Mouse (Mus musculus): ENCODE results near the gene Tkt. TPM values are rescaled to one million over a fixed set of nuclear protein-coding genes. Genes with fewer than 3 reads are reported as not detected.
"Not testable (repeated sequence)": the region's sequence is repeated elsewhere in the genome, so short reads cannot be mapped to it uniquely, and the experiment has no call there.

Gene Tkt
- polyA plus RNA-seq, 1 experiment from 2014 or later: 297 TPM

GRCm38 (mm10) chr14:30531896-30532295, 16.3 kb upstream of the Tkt start:
- 96% methylated on average over 6 of the region's 6 CpGs for WGBS
- ATAC-seq (replicated peaks; ENCODE audit: low FRiP score): no peak

GRCm38 (mm10) chr14:30533780-30534450, 14.2 kb upstream of the Tkt start:
- 72% methylated on average over 6 of the region's 6 CpGs for WGBS
- no peaks in the 10 kb centered on the region for H3K9me3 ChIP-seq (replicated peaks)
- no peak overlapping the region for H3K27ac ChIP-seq
- H3K9ac ChIP-seq: no peak overlapping the region
- ATAC-seq (replicated peaks; ENCODE audit: low FRiP score): no peak
- H3K4me1 ChIP-seq: peaks cover 11% of the 10 kb centered on the region
- no peak overlapping the region for H3K4me3 ChIP-seq (replicated peaks)
- no peaks in the 10 kb centered on the region for H3K27me3 ChIP-seq
- H3K4me2 ChIP-seq: no peak overlapping the region
- no peaks in the 10 kb centered on the region for H3K36me3 ChIP-seq

More at GRCm38 (mm10) chr14:30531896-30532295, 16.3 kb upstream of the Tkt start:
- no peak overlapping the region for H3K4me2 ChIP-seq
- peaks cover 11% of the 10 kb centered on the region for H3K4me1 ChIP-seq
- H3K9me3 ChIP-seq (replicated peaks): no peaks in the 10 kb centered on the region
- no peak overlapping the region for H3K9ac ChIP-seq
- H3K27me3 ChIP-seq: no peaks in the 10 kb centered on the region
- H3K27ac ChIP-seq: no peak overlapping the region
- peaks cover 17% of the 10 kb centered on the region for H3K36me3 ChIP-seq
- no peak overlapping the region for H3K4me3 ChIP-seq (replicated peaks)

GRCm38 (mm10) chr14:30541541-30541940, 6.6 kb upstream of the Tkt start:
- Histone ChIP-seq H3K4me2 (no peak overlapping the region), H3K9ac (no peak overlapping the region), H3K4me3 (replicated peaks) (no peak overlapping the region), H3K4me1 (no peaks in the 10 kb centered on the region), H3K27ac (no peak overlapping the region), H3K27me3 (no peaks in the 10 kb centered on the region), H3K9me3 (replicated peaks) (no peaks in the 10 kb centered on the region), H3K36me3 (no peaks in the 10 kb centered on the region)
- ATAC-seq (replicated peaks; ENCODE audit: low FRiP score): no peak
- WGBS: 60% methylated on average over 10 of the region's 10 CpGs

- H3K36me3 ChIP-seq; H3K9ac ChIP-seq; H3K9me3 ChIP-seq (replicated peaks); H3K4me3 ChIP-seq (replicated peaks); H3K4me1 ChIP-seq; ATAC-seq (replicated peaks; ENCODE audit: low FRiP score); H3K4me2 ChIP-seq; H3K27me3 ChIP-seq; H3K27ac ChIP-seq: not testable (repeated sequence)
- WGBS: 72% methylated on average over 5 of the region's 5 CpGs
These were observed 4.8 kb upstream of the Tkt start for GRCm38 (mm10) chr14:30543331-30543730.

- peak overlapping the region; percentile 68 for H3K9ac ChIP-seq
- peak overlapping the region; percentile 89 for H3K27ac ChIP-seq
- peaks cover 40% of the 10 kb centered on the region for H3K4me1 ChIP-seq
- no peaks in the 10 kb centered on the region for H3K27me3 ChIP-seq
- under 1% methylated on average over 67 of the region's 69 CpGs for WGBS
- peak overlapping the region; percentile 86 for H3K4me2 ChIP-seq
- peaks cover 13% of the 10 kb centered on the region for H3K36me3 ChIP-seq
- H3K4me3 ChIP-seq (replicated peaks): peak overlapping the region; percentile 65
- no peaks in the 10 kb centered on the region for H3K9me3 ChIP-seq (replicated peaks)
- peak; percentile 96 for ATAC-seq (replicated peaks; ENCODE audit: low FRiP score)
These were observed 1.0 kb downstream of the Tkt start for GRCm38 (mm10) chr14:30548965-30549776.

GRCm38 (mm10) chr14:30549777-30550149, 1.6 kb downstream of the Tkt start:
- Histone ChIP-seq H3K27me3 (no peaks in the 10 kb centered on the region), H3K36me3 (peaks cover 19% of the 10 kb centered on the region), H3K9ac (peak overlapping the region; percentile 68), H3K4me3 (replicated peaks) (peak overlapping the region; percentile 65), H3K4me1 (peaks cover 40% of the 10 kb centered on the region), H3K9me3 (replicated peaks) (no peaks in the 10 kb centered on the region), H3K4me2 (peak overlapping the region; percentile 86), H3K27ac (peak overlapping the region; percentile 89)
- ATAC-seq (replicated peaks; ENCODE audit: low FRiP score): peak; percentile 8; the same call in 1 of the 2 replicates
- WGBS: under 1% methylated on average over 10 of the region's 10 CpGs

GRCm38 (mm10) chr14:30550232-30551070, 2.3 kb downstream of the Tkt start:
- H3K9ac ChIP-seq: peak overlapping the region; percentile 68
- WGBS: 23% methylated on average over 8 of the region's 8 CpGs
- ATAC-seq (replicated peaks; ENCODE audit: low FRiP score): no peak
- no peaks in the 10 kb centered on the region for H3K9me3 ChIP-seq (replicated peaks)
- H3K4me2 ChIP-seq: peak overlapping the region; percentile 86
- H3K4me1 ChIP-seq: peaks cover 40% of the 10 kb centered on the region
- peak overlapping the region; percentile 65 for H3K4me3 ChIP-seq (replicated peaks)
- no peaks in the 10 kb centered on the region for H3K27me3 ChIP-seq
- peak overlapping the region; percentile 89; the same call in 1 of the 2 replicates for H3K27ac ChIP-seq
- peaks cover 24% of the 10 kb centered on the region for H3K36me3 ChIP-seq

- Histone ChIP-seq H3K27ac (0 out of 2 replicates have a peak overlapping the region, but pooled peaks have one; percentile 9), H3K9me3 (replicated peaks) (no peaks in the 10 kb centered on the region), H3K4me3 (replicated peaks) (peak overlapping the region; percentile 65), H3K9ac (no peak overlapping the region), H3K4me1 (peaks cover 40% of the 10 kb centered on the region), H3K27me3 (no peaks in the 10 kb centered on the region), H3K4me2 (peak overlapping the region; percentile 86), H3K36me3 (peaks cover 35% of the 10 kb centered on the region)
- WGBS: 66% methylated on average over 5 of the region's 5 CpGs
- ATAC-seq (replicated peaks; ENCODE audit: low FRiP score): no peak
These were observed 3.4 kb downstream of the Tkt start for GRCm38 (mm10) chr14:30551509-30551908.

- Histone ChIP-seq H3K27me3 (no peaks in the 10 kb centered on the region), H3K36me3 (peaks cover 36% of the 10 kb centered on the region), H3K4me3 (replicated peaks) (no peak overlapping the region), H3K9me3 (replicated peaks) (no peaks in the 10 kb centered on the region), H3K4me2 (no peak overlapping the region), H3K9ac (no peak overlapping the region), H3K27ac (no peak overlapping the region), H3K4me1 (peaks cover 40% of the 10 kb centered on the region)
- WGBS: 94% methylated on average over 2 of the region's 2 CpGs
- ATAC-seq (replicated peaks; ENCODE audit: low FRiP score): no peak
These were observed 3.8 kb downstream of the Tkt start for GRCm38 (mm10) chr14:30551981-30552380.

- whole genome bisulfite sequencing: 74% methylated on average over 4 of the region's 4 CpGs
- H3K36me3 ChIP-seq: peaks cover 44% of the 10 kb centered on the region
- peaks cover 43% of the 10 kb centered on the region for H3K4me1 ChIP-seq
- no peak overlapping the region for H3K4me3 ChIP-seq (replicated peaks)
- ATAC-seq (replicated peaks; ENCODE audit: low FRiP score): no peak
- H3K9me3 ChIP-seq (replicated peaks): no peaks in the 10 kb centered on the region
- H3K27me3 ChIP-seq: no peaks in the 10 kb centered on the region
- no peak overlapping the region for H3K9ac ChIP-seq
- H3K27ac ChIP-seq: no peak overlapping the region
- H3K4me2 ChIP-seq: no peak overlapping the region
These were observed 5.0 kb downstream of the Tkt start for GRCm38 (mm10) chr14:30553185-30553584.

GRCm38 (mm10) chr14:30556651-30557050, 8.5 kb downstream of the Tkt start:
- H3K27ac ChIP-seq: no peak overlapping the region
- no peak overlapping the region for H3K9ac ChIP-seq
- H3K4me3 ChIP-seq (replicated peaks): no peak overlapping the region
- H3K36me3 ChIP-seq: peaks cover 79% of the 10 kb centered on the region
- H3K9me3 ChIP-seq (replicated peaks): no peaks in the 10 kb centered on the region
- H3K4me1 ChIP-seq: peaks cover 32% of the 10 kb centered on the region
- H3K4me2 ChIP-seq: no peak overlapping the region
- no peaks in the 10 kb centered on the region for H3K27me3 ChIP-seq
- WGBS: 86% methylated on average over 2 of the region's 2 CpGs
- ATAC-seq (replicated peaks; ENCODE audit: low FRiP score): no peak
